Comparison of ENCODE assay signal across 8 mouse cellular contexts in the genomic region with DNA sequence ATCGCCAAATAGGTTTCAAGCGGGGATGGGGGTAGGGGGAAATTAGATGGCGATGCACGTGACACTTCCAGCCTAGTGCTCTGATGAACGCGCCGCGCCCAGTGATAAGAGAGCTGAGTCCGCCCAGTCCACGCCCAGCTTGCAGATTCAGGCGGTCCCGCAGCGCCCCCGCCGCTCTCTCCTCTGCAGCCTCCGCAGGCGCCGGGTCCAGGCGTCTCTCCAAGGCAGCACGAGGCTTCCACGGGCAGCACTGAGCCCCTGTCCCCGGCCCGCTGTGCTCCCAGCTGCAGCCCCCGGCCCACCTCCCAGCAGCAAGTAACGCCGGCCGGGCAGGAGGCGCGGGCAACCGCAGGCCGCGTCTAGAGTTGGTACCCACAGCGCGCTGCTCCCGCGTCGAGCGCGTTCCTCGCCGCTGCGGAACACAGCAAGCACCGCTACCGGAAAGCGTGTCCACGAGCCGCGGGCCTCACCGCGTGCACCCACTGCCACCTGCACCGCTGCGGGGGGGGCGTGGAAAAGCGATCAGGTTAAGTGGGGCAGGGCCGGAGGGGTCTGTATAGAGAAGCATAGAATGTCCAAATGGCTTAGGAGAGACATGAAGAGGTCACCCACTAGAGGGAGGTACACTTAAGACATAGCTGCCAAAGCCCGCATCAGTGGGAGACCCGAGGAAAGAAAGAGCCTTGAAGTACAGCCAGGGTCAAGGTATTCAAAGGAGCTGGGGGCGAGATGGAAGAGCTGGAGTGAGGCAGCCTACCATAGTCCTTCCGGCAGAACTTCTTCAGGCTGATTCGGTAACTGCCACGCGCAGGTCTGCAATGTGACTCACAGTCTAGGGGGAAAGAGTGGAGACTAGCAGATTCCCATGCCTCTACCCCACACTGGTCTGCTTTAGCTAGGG. TPM values are rescaled to one million over a fixed set of nuclear protein-coding genes. Genes with fewer than 3 reads are reported as not detected.
DNase-seq lines count a peak whose midpoint lies in the region; ATAC-seq lines count a peak whose summit lies in the region.

No protein-coding gene starts in this region.

- no peaks in the 10 kb centered on the region for H3K9me3 ChIP-seq in embryonic facial prominence, embryonic 11.5 days (replicated peaks; ENCODE audit: control insufficient read depth, low read length)
- no peaks in the 10 kb centered on the region for H3K9me3 ChIP-seq in heart, embryonic 15.5 days (replicated peaks)
- H3K9me3 ChIP-seq in liver, embryonic 16.5 days (replicated peaks; ENCODE audit: control insufficient read depth, low read length) = no peaks in the 10 kb centered on the region
- no peaks in the 10 kb centered on the region for H3K9me3 ChIP-seq in neural tube, embryonic 14.5 days (ENCODE audit: control insufficient read depth, low read length)

- no peaks in the 10 kb centered on the region for H3K36me3 ChIP-seq in embryonic facial prominence, embryonic 11.5 days (replicated peaks; ENCODE audit: control insufficient read depth, insufficient read depth, low read depth, low read length)
- H3K36me3 ChIP-seq in heart, embryonic 15.5 days = no peaks in the 10 kb centered on the region
- H3K36me3 ChIP-seq in liver, embryonic 16.5 days (ENCODE audit: control insufficient read depth, insufficient read depth) = no peaks in the 10 kb centered on the region
- no peaks in the 10 kb centered on the region for H3K36me3 ChIP-seq in neural tube, embryonic 14.5 days (ENCODE audit: control insufficient read depth, insufficient read depth, low read length)

- H3K27ac ChIP-seq in embryonic facial prominence, embryonic 11.5 days (replicated peaks; ENCODE audit: low read depth, low read length) = no peak overlapping the region
- H3K27ac ChIP-seq in heart, embryonic 15.5 days = no peak overlapping the region
- H3K27ac ChIP-seq in liver, embryonic 16.5 days (ENCODE audit: low read length) = peak overlapping the region; percentile 93
- peak overlapping the region; percentile 72 for H3K27ac ChIP-seq in neural tube, embryonic 14.5 days (ENCODE audit: low read depth, low read length)

- peak overlapping the region; percentile 81 for H3K9ac ChIP-seq in embryonic facial prominence, embryonic 11.5 days (replicated peaks; ENCODE audit: low read length)
- peak overlapping the region; percentile 51 for H3K9ac ChIP-seq in heart, embryonic 15.5 days
- peak overlapping the region; percentile 87 for H3K9ac ChIP-seq in liver, embryonic 16.5 days (ENCODE audit: low read depth, low read length)
- peak overlapping the region; percentile 83 for H3K9ac ChIP-seq in neural tube, embryonic 14.5 days (replicated peaks; ENCODE audit: low read depth, low read length)

- H3K4me3 ChIP-seq in embryonic facial prominence, embryonic 11.5 days (ENCODE audit: low read depth, low read length) = peak overlapping the region; percentile 73
- H3K4me3 ChIP-seq in heart, embryonic 15.5 days = peak overlapping the region; percentile 57
- peak overlapping the region; percentile 78 for H3K4me3 ChIP-seq in liver, embryonic 16.5 days (ENCODE audit: low read depth, low read length)
- peak overlapping the region; percentile 70 for H3K4me3 ChIP-seq in neural tube, embryonic 14.5 days (ENCODE audit: low read depth, low read length)

- no peaks in the 10 kb centered on the region; the same call in 1 of the 2 replicates for H3K27me3 ChIP-seq in embryonic facial prominence, embryonic 11.5 days (ENCODE audit: control insufficient read depth, insufficient read depth, low read length)
- peaks cover 43% of the 10 kb centered on the region for H3K27me3 ChIP-seq in heart, embryonic 15.5 days
- peaks cover 11% of the 10 kb centered on the region for H3K27me3 ChIP-seq in liver, embryonic 16.5 days (ENCODE audit: control insufficient read depth, insufficient read depth, low read depth, low read length)
- 0 out of 2 replicates have a peak, but pooled peaks cover 4% of the 10 kb centered on the region for H3K27me3 ChIP-seq in neural tube, embryonic 14.5 days (ENCODE audit: control insufficient read depth, insufficient read depth, low read length)

- peak; percentile 55 to 57 for DNase-seq in B cell, adult 2 months
- DNase-seq in adrenal gland, adult 2 months = peak; percentile 76
- peak; percentile 59 for DNase-seq in embryonic facial prominence, embryonic 11.5 days (ENCODE audit: low spot score)
- DNase-seq in large intestine, adult 2 months (ENCODE audit: low read depth, low spot score) = peak; percentile 35
- DNase-seq in thymus, postnatal 4 days = peak; percentile 58

- 6% methylated on average over 60 of the region's 62 CpGs for WGBS in embryonic facial prominence, embryonic 11.5 days
- WGBS in heart, embryonic 15.5 days = 5% methylated on average over 61 of the region's 62 CpGs
- 10% methylated on average over 62 of the region's 62 CpGs for WGBS in large intestine, adult 2 months
- 4% methylated on average over 62 of the region's 62 CpGs for WGBS in liver, embryonic 16.5 days (ENCODE audit: insufficient replicate concordance)
- 4% methylated on average over 56 of the region's 62 CpGs for WGBS in neural tube, embryonic 14.5 days

- ATAC-seq in embryonic facial prominence, embryonic 11.5 days (replicated peaks; ENCODE audit: insufficient number of reproducible peaks, low FRiP score, low TSS enrichment, low read depth) = no peak
- ATAC-seq in heart, embryonic 15.5 days (replicated peaks; ENCODE audit: insufficient number of reproducible peaks, insufficient read depth, low FRiP score, low read depth) = no peak; the same call in 1 of the 2 replicates
- peak; percentile 41 for ATAC-seq in liver, embryonic 16.5 days (ENCODE audit: low read depth)
- peak; percentile 39; the same call in 1 of the 2 replicates for ATAC-seq in neural tube, embryonic 14.5 days (ENCODE audit: low read depth)

- H3K4me1 ChIP-seq in embryonic facial prominence, embryonic 11.5 days (ENCODE audit: control insufficient read depth, insufficient read depth, low read length) = peaks cover 33% of the 10 kb centered on the region
- peaks cover 75% of the 10 kb centered on the region for H3K4me1 ChIP-seq in heart, embryonic 15.5 days (replicated peaks)
- H3K4me1 ChIP-seq in liver, embryonic 16.5 days (ENCODE audit: control insufficient read depth, low read depth, low read length) = peaks cover 93% of the 10 kb centered on the region
- peaks cover 63% of the 10 kb centered on the region for H3K4me1 ChIP-seq in neural tube, embryonic 14.5 days (ENCODE audit: control insufficient read depth, insufficient read depth, low read length)

- peak overlapping the region; percentile 96 for H3K4me2 ChIP-seq in embryonic facial prominence, embryonic 11.5 days (ENCODE audit: low read depth, low read length)
- H3K4me2 ChIP-seq in heart, embryonic 15.5 days = peak overlapping the region; percentile 80
- H3K4me2 ChIP-seq in liver, embryonic 16.5 days (ENCODE audit: low read depth, low read length) = peak overlapping the region; percentile 100
- peak overlapping the region; percentile 92 for H3K4me2 ChIP-seq in neural tube, embryonic 14.5 days (ENCODE audit: low read depth, low read length)

RNA-seq across cellular contexts. Expression of a gene that starts 1.3 kb away (rescaled TPM):
- total RNA-seq in adrenal gland, adult 2 months (2021) = 10 to 100 TPM; 13.4 to 17.1 TPM
- 24.6 and 33.5 TPM in 2 replicates for polyA plus RNA-seq in adrenal gland, adult 2 months (2012; rRNA removed)
- 3.7 and 5.4 TPM in 2 replicates for polyA plus RNA-seq in embryonic facial prominence, embryonic 11.5 days (2014; fragmentation: Nextera tagmentation; extraction: Ambion mirVana)
- polyA plus RNA-seq in heart, embryonic 15.5 days (2015; fragmentation: Nextera tagmentation; extraction: Ambion mirVana) = 3.6 and 3.8 TPM in 2 replicates
- polyA plus RNA-seq in large intestine, adult 2 months (2012; rRNA removed) = 9.2 and 35.2 TPM in 2 replicates
- 7.0 and 7.4 TPM in 2 replicates for polyA plus RNA-seq in liver, embryonic 16.5 days (2015; fragmentation: Nextera tagmentation; extraction: Ambion mirVana)
- polyA plus RNA-seq in neural tube, embryonic 14.5 days (2014; fragmentation: Nextera tagmentation; extraction: Ambion mirVana) = 29.2 and 34.7 TPM in 2 replicates

RNA-seq across cellular contexts. Expression of a gene that starts 2.6 kb away (rescaled TPM):
- 1 to 10 TPM; 1.4 to 2.4 TPM for total RNA-seq in adrenal gland, adult 2 months (2021)
- polyA plus RNA-seq in adrenal gland, adult 2 months (2012; rRNA removed) = 7.4 and 8.8 TPM in 2 replicates
- polyA plus RNA-seq in embryonic facial prominence, embryonic 11.5 days (2014; fragmentation: Nextera tagmentation; extraction: Ambion mirVana) = 6.2 and 7.1 TPM in 2 replicates
- polyA plus RNA-seq in heart, embryonic 15.5 days (2015; fragmentation: Nextera tagmentation; extraction: Ambion mirVana) = 1.9 and 2.9 TPM in 2 replicates
- 0.78 and 1.1 TPM in 2 replicates for polyA plus RNA-seq in large intestine, adult 2 months (2012; rRNA removed)
- polyA plus RNA-seq in liver, embryonic 16.5 days (2015; fragmentation: Nextera tagmentation; extraction: Ambion mirVana) = 0.65 and 0.78 TPM in 2 replicates
- 5.0 and 5.3 TPM in 2 replicates for polyA plus RNA-seq in neural tube, embryonic 14.5 days (2014; fragmentation: Nextera tagmentation; extraction: Ambion mirVana)

RNA-seq across cellular contexts. Expression of a gene that starts 13.9 kb away (rescaled TPM):
- 1 to 10 TPM; 7.0 to 7.6 TPM for total RNA-seq in adrenal gland, adult 2 months (2021)
- 7.5 and 7.8 TPM in 2 replicates for polyA plus RNA-seq in adrenal gland, adult 2 months (2012; rRNA removed)
- polyA plus RNA-seq in embryonic facial prominence, embryonic 11.5 days (2014; fragmentation: Nextera tagmentation; extraction: Ambion mirVana) = 16.9 and 21.7 TPM in 2 replicates
- polyA plus RNA-seq in heart, embryonic 15.5 days (2015; fragmentation: Nextera tagmentation; extraction: Ambion mirVana) = 4.3 and 7.3 TPM in 2 replicates
- 8.4 and 9.7 TPM in 2 replicates for polyA plus RNA-seq in large intestine, adult 2 months (2012; rRNA removed)
- polyA plus RNA-seq in liver, embryonic 16.5 days (2015; fragmentation: Nextera tagmentation; extraction: Ambion mirVana) = 7.1 and 7.4 TPM in 2 replicates
- polyA plus RNA-seq in neural tube, embryonic 14.5 days (2014; fragmentation: Nextera tagmentation; extraction: Ambion mirVana) = 10.0 and 11.2 TPM in 2 replicates

RNA-seq across cellular contexts. Expression of a gene that starts 37.2 kb away (rescaled TPM):
- total RNA-seq in adrenal gland, adult 2 months (2021) = 100 to 1,000 TPM; 476 to 493 TPM
- polyA plus RNA-seq in adrenal gland, adult 2 months (2012; rRNA removed) = 1,190 and 1,565 TPM in 2 replicates
- 384 and 433 TPM in 2 replicates for polyA plus RNA-seq in embryonic facial prominence, embryonic 11.5 days (2014; fragmentation: Nextera tagmentation; extraction: Ambion mirVana)
- 447 and 510 TPM in 2 replicates for polyA plus RNA-seq in heart, embryonic 15.5 days (2015; fragmentation: Nextera tagmentation; extraction: Ambion mirVana)
- 799 and 841 TPM in 2 replicates for polyA plus RNA-seq in large intestine, adult 2 months (2012; rRNA removed)
- 352 and 382 TPM in 2 replicates for polyA plus RNA-seq in liver, embryonic 16.5 days (2015; fragmentation: Nextera tagmentation; extraction: Ambion mirVana)
- polyA plus RNA-seq in neural tube, embryonic 14.5 days (2014; fragmentation: Nextera tagmentation; extraction: Ambion mirVana) = 1,444 and 1,794 TPM in 2 replicates

RNA-seq across cellular contexts. Expression of a gene that starts 43.1 kb away (rescaled TPM):
- total RNA-seq in adrenal gland, adult 2 months (2021) = 10 to 100 TPM; 30.1 to 42.1 TPM
- polyA plus RNA-seq in adrenal gland, adult 2 months (2012; rRNA removed) = 68.4 and 71.3 TPM in 2 replicates
- polyA plus RNA-seq in embryonic facial prominence, embryonic 11.5 days (2014; fragmentation: Nextera tagmentation; extraction: Ambion mirVana) = 30.6 and 37.5 TPM in 2 replicates
- 20.6 and 28.8 TPM in 2 replicates for polyA plus RNA-seq in heart, embryonic 15.5 days (2015; fragmentation: Nextera tagmentation; extraction: Ambion mirVana)
- 87.2 and 105 TPM in 2 replicates for polyA plus RNA-seq in large intestine, adult 2 months (2012; rRNA removed)
- polyA plus RNA-seq in liver, embryonic 16.5 days (2015; fragmentation: Nextera tagmentation; extraction: Ambion mirVana) = 20.7 and 25.0 TPM in 2 replicates
- polyA plus RNA-seq in neural tube, embryonic 14.5 days (2014; fragmentation: Nextera tagmentation; extraction: Ambion mirVana) = 28.8 and 31.6 TPM in 2 replicates

Comparison
In these comparisons a context has a peak if more than half of its experiments do, and no peak if none do; other contexts are left out.
1. ATAC-seq: peak in liver, embryonic 16.5 days (single experiment) and neural tube, embryonic 14.5 days (single experiment); none in embryonic facial prominence, embryonic 11.5 days (single experiment) and heart, embryonic 15.5 days (single experiment).
2. H3K27ac ChIP-seq: peak in liver, embryonic 16.5 days (single experiment) and neural tube, embryonic 14.5 days (single experiment); none in embryonic facial prominence, embryonic 11.5 days (single experiment) and heart, embryonic 15.5 days (single experiment).
3. Peak in every context shown above with its lines, with median percentiles within 50 percentile points of each other: DNase-seq, H3K4me2 ChIP-seq, H3K4me3 ChIP-seq and H3K9ac ChIP-seq.